Mouse (Mus musculus) frontal cortex, postnatal 25 days (tissue): ENCODE measurements at regions not wholly inside any gene's neighbourhood (a gene's known extent, or its start where the extent isn't known, plus 50 kb on each side); places are given as distances from the start of the nearest gene placed in this dataset.

ENCODE experiments used
- DNase-seq, 2 experiments: peaks; one replicate each; pipeline ENCODE4 v3.0.0; 2022; ENCODE audit warnings: low spot score in 2 of 2

DNA sequence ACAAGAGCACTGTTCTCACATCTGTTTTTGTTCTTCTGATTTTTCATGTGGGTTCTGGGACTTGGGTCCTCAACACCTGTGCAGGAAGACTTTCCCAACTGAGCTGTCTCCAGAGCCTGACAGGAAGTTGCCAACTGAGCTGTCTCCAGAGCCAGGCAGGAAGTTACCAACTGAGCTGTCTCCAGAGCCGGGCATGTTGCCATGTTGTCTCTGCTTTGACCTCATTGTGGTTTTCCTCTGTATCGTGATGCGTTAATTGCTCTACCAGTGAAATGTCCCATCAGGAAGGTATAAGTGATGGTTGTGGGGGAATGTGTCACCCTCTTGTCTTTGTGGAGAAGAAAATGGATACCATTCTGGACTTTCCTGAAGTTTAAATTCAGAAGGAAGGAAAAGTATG lies 54.4 kb upstream of the Olfm4 start:
- no peak for DNase-seq

DNA sequence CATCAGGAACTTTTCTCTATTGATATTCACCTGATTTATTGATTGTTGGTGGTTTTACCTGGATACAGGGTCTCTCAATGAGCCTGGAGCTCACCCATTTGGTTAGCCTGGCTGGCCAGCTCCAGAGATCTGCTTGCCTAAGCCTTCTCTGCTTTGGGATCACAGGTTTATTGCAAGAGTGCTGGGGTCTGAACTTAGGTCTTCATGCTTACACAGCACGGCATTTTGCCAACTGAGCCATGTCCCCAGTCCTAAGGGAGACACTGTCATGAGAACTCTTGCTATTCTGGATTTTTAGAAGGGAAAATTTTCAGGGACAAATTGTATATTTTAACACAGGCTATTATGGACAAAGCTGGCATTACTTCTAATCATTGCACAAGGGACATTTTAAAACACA lies 56.7 kb upstream of the Olfm4 start:
- DNase-seq, result no peak

DNA sequence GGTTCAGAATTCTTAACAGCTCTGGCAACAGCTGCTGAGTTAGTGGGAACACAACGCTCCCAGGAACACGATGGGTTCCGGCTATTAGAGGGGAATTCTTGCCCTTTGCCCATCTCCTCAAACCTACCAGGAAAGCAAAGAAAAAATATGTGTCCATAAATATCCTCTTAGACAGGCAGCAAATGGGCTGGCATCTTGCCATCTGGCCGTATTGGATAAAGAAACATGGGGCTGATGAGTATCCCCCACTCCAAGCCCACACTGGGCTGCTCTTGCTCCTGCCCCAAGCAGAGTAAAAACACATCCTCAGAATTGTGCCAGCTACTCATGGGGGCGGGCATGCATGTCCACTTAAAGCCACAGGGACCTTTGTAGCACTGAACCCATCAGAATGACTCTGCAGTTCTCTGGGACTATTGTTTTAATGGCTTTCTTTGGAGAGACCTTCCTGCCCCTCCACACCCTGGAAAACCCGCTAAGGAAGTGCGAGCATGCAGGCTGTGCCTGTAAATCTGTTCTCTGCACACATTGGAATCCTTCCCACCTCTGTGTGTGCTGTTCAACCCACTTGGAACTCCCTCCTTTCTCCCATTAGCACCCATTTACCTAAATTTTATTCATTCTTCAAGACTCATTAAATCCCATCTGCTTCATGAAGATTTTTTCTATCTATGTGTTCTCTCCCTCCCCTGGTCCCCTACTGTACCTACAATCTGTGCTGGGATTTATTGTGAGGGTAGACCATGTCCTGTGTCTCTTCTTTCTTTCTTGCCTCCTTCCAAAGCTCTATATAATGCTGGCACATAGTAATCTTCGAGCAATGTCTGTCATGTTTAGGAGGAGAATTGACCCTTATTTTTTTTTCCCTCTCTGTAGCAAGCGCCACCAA lies 66.7 kb upstream of the Olfm4 start:
- peak in 1 of 2 experiments; percentile 9 for DNase-seq

DNA sequence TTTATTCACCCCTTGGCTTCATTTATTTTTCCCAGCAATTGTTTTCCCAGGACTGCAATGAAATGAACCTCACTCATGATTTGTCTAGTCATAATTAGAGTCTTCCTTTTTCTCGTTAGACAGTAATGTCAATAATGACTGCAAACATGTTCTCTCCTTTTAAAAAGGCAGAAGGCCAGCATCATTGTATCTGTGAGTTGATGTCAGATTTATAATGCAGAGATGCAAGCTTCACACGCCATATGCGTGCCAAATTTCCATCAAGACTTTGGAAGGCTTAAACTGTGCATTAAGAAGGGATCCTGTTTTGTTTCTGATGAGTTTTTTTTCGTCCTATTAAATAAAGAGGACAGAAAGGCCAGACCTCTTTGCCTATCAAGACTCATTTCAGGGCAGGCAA lies 68.9 kb upstream of the Olfm4 start:
- DNase-seq, result no peak

DNA sequence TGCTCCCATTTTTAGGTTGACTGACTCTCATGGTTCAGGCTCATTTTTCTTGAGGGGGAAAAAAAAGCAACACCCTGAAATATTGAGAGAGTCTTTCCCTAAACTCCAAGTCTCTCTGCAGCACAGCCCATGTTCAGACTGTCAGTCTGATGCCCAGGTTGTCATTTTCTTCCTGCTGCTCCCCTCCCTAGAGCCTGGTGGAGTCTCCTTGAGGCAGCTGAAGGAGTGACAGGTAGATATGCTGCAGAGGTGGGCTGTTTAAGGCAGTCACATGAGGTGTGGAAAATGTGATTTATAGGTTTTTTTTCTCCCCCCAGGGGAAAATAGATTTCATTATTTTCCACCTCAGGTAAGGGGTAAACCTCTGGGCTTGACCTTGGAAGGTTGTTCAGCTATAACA lies 70.6 kb upstream of the Olfm4 start:
- DNase-seq, result no peak

DNA sequence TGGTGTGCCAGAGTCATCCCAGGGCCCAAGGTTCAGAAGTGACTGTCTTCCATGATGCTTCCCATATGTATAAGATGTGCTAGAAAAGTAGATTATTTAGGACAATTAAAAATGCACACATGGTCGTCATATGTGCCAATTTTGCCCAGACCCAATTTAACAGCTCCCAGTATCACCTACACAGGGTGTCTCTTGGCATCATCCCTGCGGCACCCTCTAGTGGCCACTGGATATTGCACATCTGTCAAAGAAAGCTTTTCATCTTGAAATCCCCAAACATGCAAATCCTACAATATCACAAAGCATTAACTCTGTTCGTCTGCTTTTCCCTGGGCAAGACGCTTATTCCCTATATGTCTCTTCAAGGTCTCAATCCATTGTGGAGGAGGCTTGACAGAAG lies 71.3 kb upstream of the Olfm4 start:
- peak; percentile 57 to 64 for DNase-seq

DNA sequence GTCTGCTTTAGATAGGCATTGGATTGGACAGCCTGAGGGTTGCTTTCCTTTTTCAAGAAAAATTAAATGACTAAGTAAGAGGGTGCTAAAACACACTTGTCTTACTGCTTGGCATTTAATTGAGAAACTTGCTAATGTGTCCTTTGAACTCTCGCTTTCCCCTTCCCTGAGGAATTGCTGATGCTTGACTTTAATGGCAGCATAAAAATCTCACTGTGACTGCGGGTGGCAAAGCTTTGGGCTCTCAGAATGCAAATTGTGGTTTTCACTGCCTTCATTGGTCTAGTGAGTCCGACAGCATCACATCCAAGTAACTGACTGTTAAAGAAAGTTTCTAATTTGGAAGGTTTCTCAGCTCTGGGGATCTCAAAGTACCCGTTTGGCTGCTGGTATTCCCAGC lies 76.1 kb upstream of the Olfm4 start:
- DNase-seq, result no peak

DNA sequence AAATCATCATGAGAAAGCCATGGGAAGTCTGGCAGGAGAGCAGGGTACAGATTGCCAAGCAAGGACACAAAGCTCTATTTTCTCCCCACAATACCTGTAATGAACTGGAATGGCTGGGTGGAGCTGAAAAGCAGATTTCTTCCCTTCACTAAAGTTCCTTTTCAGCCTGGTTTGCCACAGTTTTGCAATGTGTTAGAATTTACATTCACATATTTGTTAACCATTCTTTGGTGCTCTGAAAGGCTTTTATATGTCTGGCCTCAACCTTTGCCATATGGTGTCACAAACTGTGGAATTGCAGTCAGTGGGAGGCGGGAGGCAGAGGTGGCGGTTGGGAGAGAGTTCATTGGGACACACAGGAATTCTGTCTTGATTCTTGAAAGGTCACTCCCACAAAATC lies 78.3 kb upstream of the Olfm4 start:
- no peak for DNase-seq

DNA sequence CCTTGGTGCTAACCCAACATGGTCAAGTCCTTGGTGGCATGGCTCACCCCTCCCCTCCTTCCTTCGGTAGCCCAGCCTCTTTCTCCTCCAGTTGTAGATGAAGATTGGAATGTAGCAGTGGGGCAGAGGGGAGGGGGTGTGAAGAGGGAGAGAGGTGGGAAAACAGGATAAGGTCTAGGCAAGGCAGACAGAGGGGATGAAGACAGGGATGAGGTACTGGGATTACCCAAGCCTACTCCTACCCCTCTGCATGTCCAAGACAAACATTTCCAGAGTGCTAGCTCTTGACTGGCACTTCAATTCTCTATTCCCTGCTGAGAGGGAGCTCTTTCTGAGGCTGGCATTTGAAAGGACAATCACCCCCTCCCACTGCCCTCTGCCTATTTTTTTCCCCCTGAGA lies 81.5 kb upstream of the Olfm4 start:
- no peak for DNase-seq

DNA sequence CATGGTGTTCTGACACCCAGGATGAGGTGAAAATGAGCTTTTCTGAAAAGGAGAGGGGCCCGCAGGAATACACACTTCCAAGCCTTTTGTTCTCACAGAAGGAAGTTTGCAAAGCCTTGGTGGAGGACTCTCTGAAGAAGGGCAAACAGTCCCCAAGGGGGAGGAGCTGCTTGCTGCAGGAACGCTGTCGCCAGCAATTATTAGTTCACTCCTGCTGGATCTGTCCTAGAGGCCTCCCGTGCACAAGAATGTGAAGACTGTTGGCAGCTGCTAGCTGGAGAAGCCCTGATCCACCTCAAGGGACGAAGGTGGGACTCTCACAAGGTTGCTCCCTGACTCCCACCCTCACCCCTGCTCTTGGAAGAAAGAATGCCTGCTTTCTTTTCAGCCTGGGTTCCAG lies 85.6 kb upstream of the Olfm4 start:
- no peak for DNase-seq

DNA sequence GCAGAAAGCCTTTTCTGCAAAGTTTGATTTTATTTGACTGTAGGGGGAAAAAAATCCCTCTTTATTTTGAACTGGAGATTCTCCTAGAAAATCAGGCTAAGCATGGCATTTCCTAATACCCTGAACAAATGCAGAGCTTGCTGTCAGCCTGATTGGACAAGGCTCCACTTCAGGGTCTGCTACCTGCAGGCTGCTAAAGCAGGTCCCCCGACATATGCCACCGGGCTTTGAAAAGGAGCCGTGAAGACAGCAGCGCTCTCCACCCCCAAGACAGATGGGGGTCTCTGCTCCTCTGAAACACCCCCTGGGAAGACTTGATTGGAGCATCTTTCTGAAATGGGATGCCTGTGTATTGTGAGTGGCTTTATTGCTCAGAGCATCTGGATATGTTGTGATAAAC lies 90.6 kb upstream of the Olfm4 start:
- DNase-seq, result no peak

DNA sequence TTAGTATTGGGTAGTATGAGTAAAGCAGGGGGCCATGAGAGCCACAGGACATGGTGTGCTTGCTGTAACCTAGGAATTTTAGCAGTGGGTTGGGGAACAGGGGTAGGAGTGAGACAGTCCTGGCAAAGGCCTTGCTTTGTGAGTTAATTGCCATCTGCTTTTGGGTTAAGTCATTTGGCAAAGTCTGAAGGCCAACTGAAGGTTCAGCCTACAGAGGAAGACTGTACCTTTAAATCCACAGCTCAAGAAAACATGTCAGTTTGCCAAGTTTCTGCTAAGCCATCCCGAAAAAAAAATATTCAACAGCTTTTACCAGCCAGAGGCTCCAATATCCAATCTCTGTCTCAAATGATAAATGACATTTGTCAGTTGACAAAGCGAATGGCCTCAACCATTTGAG lies 93.2 kb upstream of the Olfm4 start:
- DNase-seq, result no peak

DNA sequence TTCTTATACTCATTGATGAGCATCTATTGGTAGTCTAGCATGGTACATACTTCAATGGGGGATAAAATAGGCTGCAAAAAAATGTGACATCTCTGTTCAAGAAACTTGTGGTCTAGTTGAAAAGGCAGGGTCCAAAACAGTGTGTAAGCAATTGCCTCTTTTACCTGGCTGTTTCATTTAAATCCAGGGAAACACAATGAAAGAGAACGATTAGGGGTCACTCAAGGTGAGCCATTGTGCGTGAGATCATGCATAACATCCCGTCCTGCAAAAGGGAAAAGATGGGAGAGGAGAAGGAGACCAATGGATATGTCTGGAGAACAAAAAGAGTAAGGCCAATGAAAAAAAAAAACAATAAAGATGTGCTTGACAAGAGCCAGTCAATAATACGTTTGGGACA lies 93.6 kb upstream of the Olfm4 start:
- no peak for DNase-seq

DNA sequence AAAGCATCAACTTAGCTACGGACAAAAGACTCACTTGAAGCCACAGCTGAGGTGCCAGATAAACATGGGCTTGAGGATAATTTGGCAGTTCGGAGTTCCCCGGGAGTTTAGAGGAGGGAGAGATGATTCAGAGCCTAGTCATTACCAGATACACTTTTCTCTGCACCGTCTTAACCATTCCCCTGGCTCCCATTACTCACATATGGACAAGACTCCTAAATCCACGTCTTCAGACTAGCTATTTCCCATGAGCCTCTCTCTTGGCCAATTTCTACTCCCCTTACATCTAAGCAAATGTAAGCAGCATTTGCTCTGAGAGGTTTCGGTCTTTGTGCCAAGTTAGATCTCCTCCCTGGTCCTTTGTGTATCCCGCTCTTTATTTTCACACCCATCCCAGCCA lies 100.4 kb upstream of the Olfm4 start:
- no peak for DNase-seq

DNA sequence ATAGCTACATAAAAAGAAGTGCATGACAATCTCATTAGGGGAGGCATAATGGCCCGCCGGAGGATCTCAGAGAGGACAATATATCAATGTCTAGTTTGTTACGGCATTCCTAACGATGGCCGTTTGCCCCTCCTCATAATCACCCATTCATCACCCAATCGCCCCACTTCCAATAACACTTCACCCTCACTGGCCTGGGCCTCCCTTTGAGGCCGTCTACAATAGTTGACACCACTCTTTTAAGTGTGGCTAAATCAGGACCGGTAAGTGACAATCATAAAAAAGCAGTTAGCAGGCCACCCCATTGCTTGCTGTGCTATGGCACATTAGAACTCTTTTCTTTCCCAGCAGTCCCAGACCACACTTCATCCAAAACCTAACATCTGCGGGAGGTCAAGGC lies 102.2 kb upstream of the Olfm4 start:
- no peak for DNase-seq

DNA sequence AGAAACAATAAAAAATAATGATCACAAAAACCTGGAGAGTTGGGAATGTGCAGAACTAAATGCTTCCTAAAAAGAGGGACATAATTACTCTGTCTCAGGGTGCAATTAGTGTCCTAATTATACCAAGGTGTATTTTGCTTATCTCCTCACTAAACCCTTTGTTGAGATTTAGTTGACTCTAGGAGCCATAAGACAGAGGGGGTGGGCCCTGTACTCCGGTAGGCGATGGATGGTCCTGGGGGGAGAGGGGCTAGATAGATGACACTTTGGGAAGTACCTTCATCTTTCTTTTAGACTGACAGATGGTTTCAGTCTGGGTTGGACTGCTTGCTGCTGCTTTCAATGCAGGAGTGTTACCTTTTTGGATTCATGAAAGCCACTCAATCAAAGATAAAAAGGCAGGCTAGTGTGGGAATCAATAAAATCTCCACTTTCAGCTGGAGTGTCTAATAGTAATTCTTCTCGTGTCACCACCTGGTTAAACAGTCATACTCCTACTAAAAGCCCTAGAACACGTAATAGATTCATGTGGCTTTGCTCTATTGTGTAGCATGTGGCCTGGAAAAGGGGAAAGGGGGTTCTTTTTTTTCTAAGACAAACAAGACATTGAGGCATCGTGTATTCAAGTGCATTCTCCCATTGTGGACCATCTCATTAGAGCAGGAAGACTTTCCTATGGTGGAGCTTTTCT lies 103.7 kb upstream of the Olfm4 start:
- no peak for DNase-seq

DNA sequence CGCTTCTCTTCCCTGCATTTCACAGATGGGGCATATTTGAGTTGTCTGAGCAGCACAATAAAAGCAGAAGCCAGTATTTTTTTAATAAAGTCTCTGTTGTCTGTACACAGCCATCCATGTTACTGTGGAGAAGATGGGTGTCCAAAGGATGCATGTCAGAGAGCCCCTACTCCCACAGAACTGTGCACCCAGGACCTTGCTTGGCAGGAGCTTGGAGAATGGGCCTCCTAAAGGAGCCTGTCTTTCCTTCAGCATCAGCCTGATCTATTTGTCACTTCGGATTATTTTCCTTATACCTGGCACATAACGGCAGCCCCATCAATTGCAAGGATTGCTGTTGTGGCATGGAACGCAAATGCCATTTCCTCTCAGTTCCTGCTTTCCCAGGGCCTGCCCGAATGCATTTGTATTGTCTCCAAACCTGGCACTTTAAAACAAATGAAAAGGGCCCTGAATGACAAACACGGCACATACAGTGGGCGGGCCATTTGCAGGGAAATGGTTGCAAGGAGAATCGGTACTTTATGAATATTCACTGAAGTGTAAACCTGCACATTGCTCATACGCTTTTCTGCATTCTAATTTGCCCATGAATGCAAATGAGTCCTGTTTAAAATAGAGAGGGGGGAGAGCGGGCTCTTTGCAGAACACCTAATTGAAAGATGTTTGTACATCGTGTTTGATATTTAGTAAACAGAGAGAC lies 104.4 kb upstream of the Olfm4 start:
- no peak for DNase-seq

DNA sequence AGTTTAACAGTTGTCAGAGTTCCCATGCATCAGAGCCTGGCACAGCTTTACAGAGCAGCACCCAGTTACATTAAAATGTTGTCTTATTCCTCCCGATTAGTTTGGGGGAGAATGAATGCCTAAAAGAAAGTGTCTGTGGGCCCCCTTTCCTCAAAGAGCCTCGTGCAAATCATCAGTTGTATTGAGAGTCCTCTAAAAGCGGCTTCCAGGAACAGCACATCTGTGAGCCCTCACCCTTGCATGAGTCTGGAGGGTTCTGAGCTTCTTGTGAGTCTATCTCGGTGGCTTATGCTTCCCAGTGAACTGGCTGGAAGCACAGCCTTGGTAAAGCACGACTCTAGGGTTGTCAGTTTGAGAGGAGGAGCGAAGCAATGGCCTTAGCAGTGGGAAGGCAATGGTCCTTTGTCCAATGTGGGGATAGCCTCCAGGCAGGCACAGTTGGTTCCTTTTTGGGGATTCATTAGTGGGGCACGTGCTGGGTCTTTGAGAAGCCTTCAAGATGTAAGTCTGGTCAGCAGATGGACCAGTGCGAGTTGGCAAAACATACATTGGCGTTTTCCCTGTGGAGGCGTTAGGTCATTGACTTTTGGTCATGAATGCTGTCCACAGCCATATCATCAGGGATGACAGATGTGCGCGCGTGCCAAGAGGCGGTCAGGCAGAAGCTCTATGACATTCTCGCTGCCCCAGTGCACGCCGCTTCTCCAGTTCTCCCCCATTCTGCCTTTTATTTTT lies 105.4 kb upstream of the Olfm4 start:
- DNase-seq, result no peak

DNA sequence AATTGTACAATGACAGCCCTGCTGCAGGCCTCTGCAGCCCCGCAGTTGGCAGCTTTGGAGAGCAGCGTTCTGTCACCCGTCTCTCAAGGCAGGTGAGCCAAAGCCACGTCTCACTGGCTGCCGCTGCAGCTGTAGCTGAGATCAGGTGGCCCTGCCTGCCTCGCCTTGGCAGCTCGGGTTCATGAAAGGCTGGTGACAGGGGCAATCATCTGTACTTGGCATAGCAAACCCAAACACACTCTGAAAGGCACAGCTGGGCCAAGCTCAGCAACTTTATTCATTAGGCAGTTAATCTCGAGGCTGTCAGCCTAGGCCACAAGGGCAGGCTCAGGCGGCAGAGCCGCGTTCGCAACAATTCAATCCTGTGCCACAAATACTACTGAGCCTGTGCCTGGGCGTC lies 102.0 kb upstream of the Pcdh8 start:
- no peak for DNase-seq

DNA sequence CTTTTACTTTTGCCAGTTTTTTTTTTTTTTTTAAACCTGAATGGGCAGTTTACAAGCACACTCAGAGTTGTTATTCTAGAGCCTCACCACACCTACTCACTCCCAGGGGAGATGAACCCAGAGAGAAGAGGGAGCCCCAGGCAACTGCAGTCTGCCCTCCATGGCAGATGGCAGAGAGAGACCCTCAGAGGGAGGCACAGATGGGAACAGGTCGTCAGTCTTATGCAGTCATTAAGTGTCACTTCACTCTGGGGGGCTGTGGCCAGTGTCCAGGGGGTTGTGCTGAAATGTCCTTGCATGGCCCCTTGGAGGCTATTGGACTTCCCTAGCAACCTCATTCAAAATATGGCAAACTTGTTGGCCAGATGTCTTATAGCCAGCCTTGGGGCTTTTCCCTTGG lies 101.3 kb upstream of the Pcdh8 start:
- DNase-seq, result no peak

DNA sequence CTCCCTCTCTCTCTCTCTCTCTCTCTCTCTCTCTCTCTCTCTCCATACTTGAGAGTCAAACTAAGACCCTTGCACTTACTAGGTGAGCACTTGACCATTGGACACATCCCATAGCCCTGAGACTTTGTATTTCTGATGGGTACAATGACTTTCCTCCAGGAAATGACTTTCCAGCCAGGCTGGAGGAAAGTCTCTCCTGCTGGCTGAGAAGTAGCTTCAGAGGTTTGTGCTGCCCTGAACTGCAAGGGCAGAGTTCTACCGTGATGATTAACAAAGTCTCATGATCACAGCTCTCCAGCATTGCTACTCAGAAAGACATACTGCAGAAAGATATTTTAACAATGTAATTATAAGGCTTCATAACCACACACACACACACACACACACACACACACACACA lies 98.2 kb upstream of the Pcdh8 start:
- no peak for DNase-seq

DNA sequence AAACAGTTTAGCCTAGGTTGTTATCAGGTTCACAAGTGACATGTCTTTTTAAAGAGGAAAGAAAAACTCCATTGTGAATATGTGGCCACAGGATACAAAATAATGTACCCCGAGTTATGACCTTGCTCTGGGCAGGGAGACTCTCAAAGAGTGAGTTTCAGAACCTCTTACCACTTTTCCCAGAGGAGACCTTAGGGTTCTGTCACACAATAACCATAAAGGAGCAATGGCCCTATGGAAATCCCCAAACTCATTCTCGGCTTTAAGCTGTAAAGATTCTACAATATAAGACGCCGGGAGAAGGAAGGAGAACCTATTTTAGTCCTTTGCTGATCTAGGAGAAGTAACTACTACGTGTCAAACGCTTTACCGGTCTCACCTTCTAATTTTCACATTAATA lies 85.1 kb upstream of the Pcdh8 start:
- no peak for DNase-seq
